Mouse (Mus musculus): ENCODE data around the gene Hnrnpc.
"Not testable (repeated sequence)": the region's sequence is repeated elsewhere in the genome, so short reads cannot be mapped to it uniquely, and the experiment has no call there.

Gene Hnrnpc

GRCm38 (mm10) chr14:52101285-52102157 lies 2.3 kb downstream of the Hnrnpc start:
- no peak for DNase-seq

GRCm38 (mm10) chr14:52100170-52100960 lies 3.5 kb downstream of the Hnrnpc start:
- DNase-seq: no peak

GRCm38 (mm10) chr14:52099563-52099962 lies 4.3 kb downstream of the Hnrnpc start:
- DNase-seq: no peak

GRCm38 (mm10) chr14:52098387-52098786 lies 5.4 kb downstream of the Hnrnpc start:
- DNase-seq: not testable (repeated sequence)

- DNase-seq: not testable (repeated sequence)
Observed at GRCm38 (mm10) chr14:52097191-52097590, 6.6 kb downstream of the Hnrnpc start.

GRCm38 (mm10) chr14:52094533-52094932 lies 9.3 kb downstream of the Hnrnpc start:
- no peak for DNase-seq

GRCm38 (mm10) chr14:52083083-52083482 lies 20.7 kb downstream of the Hnrnpc start:
- DNase-seq: no peak

GRCm38 (mm10) chr14:52071599-52072137 lies 32.2 kb downstream of the Hnrnpc start:
- DNase-seq: no peak

- no peak for DNase-seq
Observed at GRCm38 (mm10) chr14:52066135-52066534, 37.7 kb downstream of the Hnrnpc start.

GRCm38 (mm10) chr14:52061798-52062197 lies 42.0 kb downstream of the Hnrnpc start:
- no peak for DNase-seq

- DNase-seq: no peak
Observed at GRCm38 (mm10) chr14:52060800-52061199, 43.0 kb downstream of the Hnrnpc start.

- no peak for DNase-seq
Observed at GRCm38 (mm10) chr14:52059982-52060381, 43.8 kb downstream of the Hnrnpc start.

- DNase-seq: not testable (repeated sequence)
Observed at GRCm38 (mm10) chr14:52052720-52053119, 51.1 kb downstream of the Hnrnpc start.

GRCm38 (mm10) chr14:52045966-52046565 lies 57.8 kb downstream of the Hnrnpc start:
- DNase-seq: no peak

GRCm38 (mm10) chr14:52044901-52045678 lies 58.7 kb downstream of the Hnrnpc start:
- DNase-seq: peak; percentile 40

- DNase-seq: no peak
Observed at GRCm38 (mm10) chr14:52043446-52043845, 60.4 kb downstream of the Hnrnpc start.

GRCm38 (mm10) chr14:52042359-52042758 lies 61.5 kb downstream of the Hnrnpc start, which contains the start of gene Olfr221:
Gene Olfr221, minus strand, starts transcription at chr14:52042459.
- not testable (repeated sequence) for DNase-seq

- no peak for DNase-seq
Observed at GRCm38 (mm10) chr14:52039332-52039731, 64.5 kb downstream of the Hnrnpc start.

- DNase-seq: no peak
Observed at GRCm38 (mm10) chr14:52035926-52036325, 67.9 kb downstream of the Hnrnpc start.

- DNase-seq: no peak
Observed at GRCm38 (mm10) chr14:52026342-52026741, 77.5 kb downstream of the Hnrnpc start.

GRCm38 (mm10) chr14:52024133-52024532 lies 79.7 kb downstream of the Hnrnpc start:
- no peak for DNase-seq

Data from right cerebral cortex, postnatal 4 days (tissue).